ENCODE assay signal across 9 mouse cellular contexts in the genomic region with DNA sequence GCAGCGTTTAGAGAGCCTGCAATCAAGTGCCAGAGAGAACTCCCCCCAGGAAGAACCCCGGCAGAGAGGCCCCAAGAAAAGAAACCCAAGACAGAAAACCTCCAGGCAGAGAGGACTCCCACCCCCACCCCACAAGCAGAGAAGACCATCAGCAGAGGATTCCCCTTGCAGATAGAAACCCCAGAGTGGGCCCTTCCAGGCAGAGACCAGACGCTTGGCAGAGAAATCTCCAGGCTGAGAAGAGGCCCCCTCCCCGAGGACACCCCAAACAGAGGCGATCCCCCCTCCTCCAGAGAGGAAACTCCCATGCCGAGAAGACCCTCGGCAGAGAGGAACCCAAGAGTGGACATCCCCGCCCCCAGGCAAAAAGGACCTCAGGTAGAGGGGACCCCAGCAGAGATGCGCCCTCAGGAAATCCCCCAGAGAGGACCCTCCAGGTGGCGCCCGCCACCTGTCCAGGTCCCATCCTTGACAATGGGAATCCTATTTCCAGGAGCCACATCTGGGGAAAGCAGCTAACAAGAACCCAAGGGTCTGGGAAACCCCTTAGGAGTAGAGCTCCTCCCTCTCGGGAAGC. TPM values are rescaled to one million over a fixed set of nuclear protein-coding genes. Genes with fewer than 3 reads are reported as not detected.
DNase-seq lines count a peak whose midpoint lies in the region; ATAC-seq lines count a peak whose summit lies in the region.
"Had no signal": no experiment of that assay in that cellular context is flagged by ENCODE, and none has a peak within 500 bp of the region (broad histone marks: within the 10 kb centered on the region; RNA-seq: fewer than 3 reads in every experiment).

No protein-coding gene starts in this region.

- H3K27me3 ChIP-seq in heart, embryonic 15.5 days, result peaks cover 74% of the 10 kb centered on the region
- H3K27me3 ChIP-seq in hindbrain, embryonic 13.5 days, result peaks cover 33% of the 10 kb centered on the region
- peaks cover 45% of the 10 kb centered on the region for H3K27me3 ChIP-seq in midbrain, embryonic 13.5 days

- no peak overlapping the region for H3K9ac ChIP-seq in heart, embryonic 15.5 days
- peak overlapping the region; percentile 80 for H3K9ac ChIP-seq in hindbrain, embryonic 13.5 days
- peak overlapping the region; percentile 74 for H3K9ac ChIP-seq in midbrain, embryonic 13.5 days (replicated peaks)

- H3K36me3 ChIP-seq in heart, embryonic 15.5 days, result no peaks in the 10 kb centered on the region
- no peaks in the 10 kb centered on the region for H3K36me3 ChIP-seq in hindbrain, embryonic 13.5 days
- no peaks in the 10 kb centered on the region for H3K36me3 ChIP-seq in midbrain, embryonic 13.5 days

- DNase-seq in heart, adult 11 months, result no peak
- peak; percentile 66 for DNase-seq in cerebellum, adult 9-11 months
- DNase-seq in layer of hippocampus, adult 11-12 months (ENCODE audit: low spot score), result no peak
- no peak for DNase-seq in embryo, embryonic 10 days (ENCODE audit: low spot score)
- no peak for DNase-seq in gastrocnemius, postnatal 4 days (ENCODE audit: low spot score in 2 of 2)

- peaks cover 8% of the 10 kb centered on the region for H3K4me1 ChIP-seq in heart, embryonic 15.5 days (replicated peaks)
- H3K4me1 ChIP-seq in hindbrain, embryonic 13.5 days (replicated peaks), result peaks cover 34% of the 10 kb centered on the region
- peaks cover 26% of the 10 kb centered on the region for H3K4me1 ChIP-seq in midbrain, embryonic 13.5 days (replicated peaks)

- H3K9me3 ChIP-seq in heart, embryonic 15.5 days (replicated peaks), result no peaks in the 10 kb centered on the region
- H3K9me3 ChIP-seq in hindbrain, embryonic 13.5 days, result no peaks in the 10 kb centered on the region
- H3K9me3 ChIP-seq in midbrain, embryonic 13.5 days, result no peaks in the 10 kb centered on the region

- no peak overlapping the region for H3K27ac ChIP-seq in heart, embryonic 15.5 days
- H3K27ac ChIP-seq in hindbrain, embryonic 13.5 days, result peak overlapping the region; percentile 74
- no peak overlapping the region for H3K27ac ChIP-seq in midbrain, embryonic 13.5 days

- no peak for ATAC-seq in heart, embryonic 15.5 days (replicated peaks; ENCODE audit: insufficient number of reproducible peaks, insufficient read depth, low FRiP score, low read depth)
- peak; percentile 36; the same call in 1 of the 2 replicates for ATAC-seq in hindbrain, embryonic 13.5 days (ENCODE audit: low FRiP score)
- ATAC-seq in midbrain, embryonic 13.5 days, result peak; percentile 15; the same call in 1 of the 2 replicates

- peak overlapping the region; percentile 49 for H3K4me3 ChIP-seq in heart, embryonic 15.5 days
- H3K4me3 ChIP-seq in hindbrain, embryonic 13.5 days, result peak overlapping the region; percentile 66
- H3K4me3 ChIP-seq in midbrain, embryonic 13.5 days (replicated peaks), result peak overlapping the region; percentile 62

- 9% methylated on average over 12 of the region's 12 CpGs for WGBS in heart, embryonic 15.5 days
- 11% methylated on average over 11 of the region's 12 CpGs for WGBS in hindbrain, embryonic 13.5 days
- WGBS in midbrain, embryonic 13.5 days, result 11% methylated on average over 12 of the region's 12 CpGs

- H3K4me2 ChIP-seq in heart, embryonic 15.5 days, result peak overlapping the region; percentile 81
- H3K4me2 ChIP-seq in hindbrain, embryonic 13.5 days, result peak overlapping the region; percentile 72
- peak overlapping the region; percentile 79 for H3K4me2 ChIP-seq in midbrain, embryonic 13.5 days (replicated peaks)

RNA-seq across cellular contexts. Expression of a gene that starts 0.5 kb away (rescaled TPM):
- polyA plus RNA-seq in heart, embryonic 15.5 days (2015; fragmentation: Nextera tagmentation; extraction: Ambion mirVana), result 0.52 and 1.3 TPM in 2 replicates
- polyA plus RNA-seq in hindbrain, embryonic 13.5 days (2015; fragmentation: Nextera tagmentation; extraction: Ambion mirVana), result 73.2 and 73.7 TPM in 2 replicates
- 42.1 and 44.4 TPM in 2 replicates for polyA plus RNA-seq in midbrain, embryonic 13.5 days (2015; fragmentation: Nextera tagmentation; extraction: Ambion mirVana)
- not detected for total RNA-seq in gastrocnemius, postnatal 4 days (2021)

RNA-seq across cellular contexts. Expression of a gene that starts 17.0 kb away (rescaled TPM):
- not detected in 2 replicates for polyA plus RNA-seq in heart, embryonic 15.5 days (2015; fragmentation: Nextera tagmentation; extraction: Ambion mirVana)
- not detected in 2 replicates for polyA plus RNA-seq in hindbrain, embryonic 13.5 days (2015; fragmentation: Nextera tagmentation; extraction: Ambion mirVana)
- polyA plus RNA-seq in midbrain, embryonic 13.5 days (2015; fragmentation: Nextera tagmentation; extraction: Ambion mirVana), result not detected in 2 replicates
- not detected for total RNA-seq in gastrocnemius, postnatal 4 days (2021)
- total RNA-seq: layer of hippocampus, postnatal 14 days had no signal

RNA-seq across cellular contexts. Expression of a gene that starts 40.8 kb away (rescaled TPM):
- polyA plus RNA-seq in heart, embryonic 15.5 days (2015; fragmentation: Nextera tagmentation; extraction: Ambion mirVana), result 0.24 and 0.51 TPM in 2 replicates
- 0.27 and 0.31 TPM in 2 replicates for polyA plus RNA-seq in hindbrain, embryonic 13.5 days (2015; fragmentation: Nextera tagmentation; extraction: Ambion mirVana)
- polyA plus RNA-seq in midbrain, embryonic 13.5 days (2015; fragmentation: Nextera tagmentation; extraction: Ambion mirVana), result 0.57 and 0.85 TPM in 2 replicates
- total RNA-seq in gastrocnemius, postnatal 4 days (2021), result 1 to 10 TPM; 5.0 to 8.1 TPM

Comparison
In these comparisons a context has a peak if more than half of its experiments do, and no peak if none do; other contexts are left out.
1. RNA of a gene that starts 0.5 kb away (polyA plus RNA-seq): 73.2 to 73.7 TPM in hindbrain, embryonic 13.5 days and 42.1 to 44.4 TPM in midbrain, embryonic 13.5 days; 0.52 to 1.3 TPM in heart, embryonic 15.5 days; every median in the first group is over 10 times any median in the second.
2. Peak in every context shown above with its lines, with median percentiles within 50 percentile points of each other: H3K4me2 ChIP-seq and H3K4me3 ChIP-seq.